In genomic region chr1:103767315-103767714, GRCm38 (mm10) we compare ENCODE assay signal across 20 mouse cellular contexts.
DNase-seq lines count a peak whose midpoint lies in the region; ATAC-seq and TF ChIP-seq lines count a peak whose summit lies in the region.
"Had no signal": no experiment of that assay in that cellular context is flagged by ENCODE, and none has a peak within 500 bp of the region (broad histone marks: within the 10 kb centered on the region; RNA-seq: fewer than 3 reads in every experiment).

No protein-coding gene starts in this region.

- H3K36me3 ChIP-seq in midbrain, postnatal 0 days (ENCODE audit: insufficient read depth, low read length), result no peaks in the 10 kb centered on the region
- no peaks in the 10 kb centered on the region for H3K36me3 ChIP-seq in midbrain, embryonic 15.5 days (replicated peaks)
- H3K36me3 ChIP-seq: embryonic facial prominence, embryonic 12.5 days; forebrain, embryonic 15.5 days; G1E; heart, embryonic 15.5 days; hindbrain, embryonic 13.5 days had no signal

- no peak overlapping the region for H3K9ac ChIP-seq in midbrain, postnatal 0 days (replicated peaks; ENCODE audit: low read length, poor library complexity, severe bottlenecking)
- H3K9ac ChIP-seq in midbrain, embryonic 15.5 days, result no peak overlapping the region
- H3K9ac ChIP-seq: embryonic facial prominence, embryonic 12.5 days; forebrain, embryonic 15.5 days; heart, embryonic 15.5 days; hindbrain, embryonic 13.5 days had no signal

- peak; percentile 68; the same call in 1 of the 2 replicates for ATAC-seq in cerebellum, adult (ENCODE audit: insufficient number of reproducible peaks, low FRiP score, low TSS enrichment)
- peak; percentile 96 for ATAC-seq in frontal cortex, adult (ENCODE audit: low TSS enrichment)
- no peak for ATAC-seq in midbrain, postnatal 0 days (ENCODE audit: low FRiP score)
- no peak for ATAC-seq in midbrain, embryonic 15.5 days (replicated peaks)
- ATAC-seq: CD4-positive, CD25-positive, alpha-beta regulatory T cell, adult 4 months; forebrain, embryonic 15.5 days had no signal

- H3K9me3 ChIP-seq in midbrain, postnatal 0 days (ENCODE audit: low read length), result no peaks in the 10 kb centered on the region
- no peaks in the 10 kb centered on the region for H3K9me3 ChIP-seq in midbrain, embryonic 15.5 days
- H3K9me3 ChIP-seq: embryonic facial prominence, embryonic 12.5 days; forebrain, embryonic 15.5 days; heart, embryonic 15.5 days; hindbrain, embryonic 13.5 days had no signal

- H3K4me3 ChIP-seq in midbrain, postnatal 0 days (ENCODE audit: low read depth, low read length), result no peak overlapping the region
- no peak overlapping the region for H3K4me3 ChIP-seq in midbrain, embryonic 15.5 days
- H3K4me3 ChIP-seq in layer of hippocampus, adult 2 months, result no peak overlapping the region
- H3K4me3 ChIP-seq: embryonic facial prominence, embryonic 12.5 days; forebrain, embryonic 15.5 days; heart, adult 2 months; heart, embryonic 15.5 days; hindbrain, embryonic 13.5 days had no signal

- H3K4me1 ChIP-seq in midbrain, postnatal 0 days (ENCODE audit: insufficient read depth, low read length), result no peaks in the 10 kb centered on the region
- no peaks in the 10 kb centered on the region for H3K4me1 ChIP-seq in midbrain, embryonic 15.5 days
- H3K4me1 ChIP-seq: embryonic facial prominence, embryonic 12.5 days; forebrain, embryonic 15.5 days; heart, embryonic 15.5 days; hindbrain, embryonic 13.5 days had no signal

- WGBS in midbrain, postnatal 0 days, result 64% methylated on average over 2 of the region's 2 CpGs
- 73% methylated on average over 2 of the region's 2 CpGs for WGBS in midbrain, embryonic 15.5 days

- H3K4me2 ChIP-seq in midbrain, postnatal 0 days (ENCODE audit: low read depth, low read length, poor library complexity, severe bottlenecking), result no peak overlapping the region
- no peak overlapping the region for H3K4me2 ChIP-seq in midbrain, embryonic 15.5 days
- H3K4me2 ChIP-seq: embryonic facial prominence, embryonic 12.5 days; forebrain, embryonic 15.5 days; heart, embryonic 11.5 days; heart, embryonic 15.5 days; hindbrain, embryonic 13.5 days had no signal

- no peaks in the 10 kb centered on the region for H3K27me3 ChIP-seq in midbrain, postnatal 0 days (ENCODE audit: insufficient read depth, low read length)
- no peaks in the 10 kb centered on the region for H3K27me3 ChIP-seq in midbrain, embryonic 15.5 days (replicated peaks)
- H3K27me3 ChIP-seq: embryonic facial prominence, embryonic 12.5 days; forebrain, embryonic 15.5 days; heart, embryonic 15.5 days; hindbrain, embryonic 13.5 days had no signal

- TF ChIP-seq CTCF in midbrain, postnatal 0 days (IDR thresholded peaks at IDR 0.05), result no peak
- TF ChIP-seq CTCF in layer of hippocampus, adult 2 months (conservative IDR thresholded peaks at IDR 0.05), result no peak

- no peak for DNase-seq in cerebellum, postnatal 25 days
- DNase-seq in frontal cortex, postnatal 10 days (ENCODE audit: low spot score in 2 of 2), result no peak
- DNase-seq in midbrain, postnatal 0 days (ENCODE audit: low spot score), result peak; percentile 14
- DNase-seq in brain, adult 2 months (ENCODE audit: low read depth, low spot score), result peak; percentile 63
- DNase-seq in layer of hippocampus, adult 2 months (ENCODE audit: low spot score in 2 of 2), result no peak
- DNase-seq: adrenal gland, postnatal 10 days; B cell, adult 2 months; gastrocnemius, postnatal 14 days; heart, adult 2 months; heart, postnatal 14 days had no signal

- H3K27ac ChIP-seq in midbrain, postnatal 0 days (ENCODE audit: low read depth, low read length), result no peak overlapping the region
- H3K27ac ChIP-seq in midbrain, embryonic 15.5 days, result no peak overlapping the region
- H3K27ac ChIP-seq in layer of hippocampus, adult 2 months, result no peak overlapping the region
- H3K27ac ChIP-seq: embryonic facial prominence, embryonic 12.5 days; forebrain, embryonic 15.5 days; heart, adult 2 months; heart, embryonic 15.5 days; hindbrain, embryonic 13.5 days had no signal

Comparison
In these comparisons a context has a peak if more than half of its experiments do, and no peak if none do; other contexts are left out.
1. ATAC-seq: peak in cerebellum, adult (single experiment) and frontal cortex, adult (single experiment); none in midbrain, postnatal 0 days (single experiment) and midbrain, embryonic 15.5 days (single experiment).
2. DNase-seq: peak in midbrain, postnatal 0 days (single experiment) and brain, adult 2 months (single experiment); none in cerebellum, postnatal 25 days (0 of 2), frontal cortex, postnatal 10 days (0 of 2) and layer of hippocampus, adult 2 months (0 of 2).